Mouse (Mus musculus) embryonic fibroblast, embryonic 13.5 days (primary cell): Measurements from ENCODE around the gene Tacr2.

ENCODE experiments used
- CTCF ChIP-seq: IDR thresholded peaks from 2 replicates; pipeline ENCODE4 v1.5.1; 2011; ENCODE audit warnings: mild to moderate bottlenecking, control low read depth, low read length, moderate library complexity, borderline replicate concordance; ENCODE audit not compliant: insufficient read depth
- POLR2A ChIP-seq: IDR thresholded peaks from 2 replicates; pipeline ENCODE4 v1.6.1; 2011; ENCODE audit warnings: low read depth, mild to moderate bottlenecking, control low read depth, low read length, moderate library complexity

DNA sequence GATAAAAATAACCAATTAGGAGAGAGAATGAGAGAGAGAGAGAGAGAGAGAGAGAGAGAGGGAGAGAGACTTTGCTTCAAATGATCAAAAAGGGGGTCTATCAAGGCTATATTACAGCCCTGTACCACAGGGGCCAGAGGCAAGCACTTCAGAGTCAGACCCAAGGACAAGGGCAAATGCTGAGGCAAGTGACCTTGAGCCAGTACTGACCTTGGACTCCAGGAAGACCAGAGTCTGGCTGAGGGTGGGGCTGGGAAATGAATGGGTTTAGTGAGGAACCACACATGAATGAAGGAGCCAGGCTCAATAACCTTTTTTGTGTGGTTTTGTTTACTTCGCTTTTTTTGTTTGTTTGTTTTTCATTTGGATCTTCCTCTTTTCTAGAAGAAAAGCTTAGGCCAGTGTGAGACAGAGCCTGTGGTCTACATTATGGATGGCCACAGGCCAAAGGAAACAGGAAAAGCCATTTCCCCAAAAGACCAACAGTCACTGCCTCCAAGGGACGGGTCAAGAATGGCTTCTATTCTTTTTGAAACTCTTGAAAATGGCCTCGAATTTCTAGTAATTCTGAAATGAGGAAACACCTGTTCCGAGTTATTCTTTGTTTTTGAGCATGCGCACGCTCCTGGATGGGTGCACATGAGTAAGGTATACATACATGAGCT is 35.4 kb downstream of the Tacr2 start:
- no peak for TF ChIP-seq POLR2A
- no peak for TF ChIP-seq CTCF
